In the genomic region with DNA sequence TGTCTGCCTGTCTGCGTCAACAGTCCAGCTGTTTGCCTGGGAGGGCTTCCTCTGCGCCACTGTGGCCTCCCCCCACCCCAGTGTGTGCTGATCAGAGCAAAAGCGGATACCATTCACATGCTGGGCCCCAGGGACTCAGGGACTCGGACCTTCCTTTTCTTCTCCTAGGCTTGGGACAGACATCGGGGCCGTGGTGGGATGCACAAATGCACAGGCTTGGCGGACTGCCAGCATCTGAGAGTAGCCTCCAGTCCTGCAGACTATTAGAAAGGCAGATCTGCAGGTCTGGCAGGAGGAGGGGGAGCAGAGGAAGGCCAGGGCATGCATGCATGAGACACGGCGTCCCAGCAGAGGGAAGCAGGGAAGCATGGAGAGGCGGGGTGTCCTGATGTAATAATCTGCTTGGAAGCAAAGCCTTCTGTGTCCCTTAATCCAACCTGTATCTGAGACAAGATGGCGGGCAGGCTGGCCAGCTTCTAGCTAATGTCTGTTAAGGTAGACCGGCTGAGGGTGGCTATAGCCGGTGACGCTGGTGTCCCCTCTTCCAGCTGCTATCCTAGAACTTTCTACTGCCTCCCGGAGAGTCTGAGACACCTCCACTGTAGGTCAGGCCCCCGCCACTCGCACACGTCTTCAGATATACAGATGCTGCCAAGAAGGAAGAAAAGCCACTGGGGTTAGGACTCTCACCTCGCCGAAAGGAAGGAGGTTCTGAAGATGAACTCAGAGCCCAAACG, we compare ENCODE assay signal across 9 mouse cellular contexts. TPM values are rescaled to one million over a fixed set of nuclear protein-coding genes. Genes with fewer than 3 reads are reported as not detected.
DNase-seq lines count a peak whose midpoint lies in the region; ATAC-seq lines count a peak whose summit lies in the region.
"Had no signal": no experiment of that assay in that cellular context is flagged by ENCODE, and none has a peak within 500 bp of the region (broad histone marks: within the 10 kb centered on the region; RNA-seq: fewer than 3 reads in every experiment).

No protein-coding gene starts in this region.

- peak overlapping the region; percentile 81 for H3K27ac ChIP-seq in heart, embryonic 10.5 days
- H3K27ac ChIP-seq in hindbrain, embryonic 11.5 days (ENCODE audit: low read depth, low read length), result peak overlapping the region; percentile 96
- H3K27ac ChIP-seq in midbrain, embryonic 12.5 days (replicated peaks), result peak overlapping the region; percentile 98

- peak overlapping the region; percentile 29; the same call in 1 of the 2 replicates for H3K4me3 ChIP-seq in heart, embryonic 10.5 days
- H3K4me3 ChIP-seq in hindbrain, embryonic 11.5 days (ENCODE audit: low read depth, low read length), result peak overlapping the region; percentile 6; the same call in 1 of the 2 replicates
- H3K4me3 ChIP-seq in midbrain, embryonic 12.5 days, result no peak overlapping the region

- peak; percentile 54 for ATAC-seq in hindbrain, embryonic 11.5 days (ENCODE audit: low FRiP score)
- ATAC-seq in midbrain, embryonic 12.5 days (ENCODE audit: low FRiP score, low read depth), result peak; percentile 44

- peaks cover 12% of the 10 kb centered on the region for H3K27me3 ChIP-seq in heart, embryonic 10.5 days (ENCODE audit: insufficient read depth, poor library complexity, severe bottlenecking)
- H3K27me3 ChIP-seq in hindbrain, embryonic 11.5 days (ENCODE audit: control insufficient read depth, insufficient read depth, low read length), result no peaks in the 10 kb centered on the region
- peaks cover 3% of the 10 kb centered on the region for H3K27me3 ChIP-seq in midbrain, embryonic 12.5 days

- H3K9ac ChIP-seq in hindbrain, embryonic 11.5 days (ENCODE audit: low read depth, low read length), result 0 out of 2 replicates have a peak overlapping the region, but pooled peaks have one; percentile 37
- peak overlapping the region; percentile 39; the same call in 1 of the 2 replicates for H3K9ac ChIP-seq in midbrain, embryonic 12.5 days (replicated peaks)

- 45% methylated on average over 21 of the region's 21 CpGs for WGBS in heart, embryonic 10.5 days
- 40% methylated on average over 21 of the region's 21 CpGs for WGBS in hindbrain, embryonic 11.5 days
- WGBS in midbrain, embryonic 12.5 days, result 32% methylated on average over 18 of the region's 21 CpGs

- DNase-seq in heart, embryonic 10.5 days (ENCODE audit: low spot score), result no peak
- DNase-seq in heart, adult 9 months (ENCODE audit: low spot score in 2 of 2), result no peak
- DNase-seq in embryo, embryonic 9.5 days (ENCODE audit: extremely low spot score), result peak; percentile 47
- peak; percentile 80 for DNase-seq in hindbrain, embryonic 11.5 days (ENCODE audit: low spot score)
- DNase-seq in layer of hippocampus, adult 18-20 months (ENCODE audit: low spot score in 2 of 2), result no peak
- no peak for DNase-seq in gastrocnemius, adult 8-10 months (ENCODE audit: low spot score in 2 of 2)
- DNase-seq in layer of hippocampus, postnatal 25 days (ENCODE audit: extremely low spot score in 1 of 2, low spot score in 1 of 2), result no peak

- peaks cover 75% of the 10 kb centered on the region for H3K4me1 ChIP-seq in heart, embryonic 10.5 days
- H3K4me1 ChIP-seq in hindbrain, embryonic 11.5 days (replicated peaks; ENCODE audit: control insufficient read depth, insufficient read depth, low read length), result peaks cover 40% of the 10 kb centered on the region
- H3K4me1 ChIP-seq in midbrain, embryonic 12.5 days, result peaks cover 68% of the 10 kb centered on the region

- H3K9me3 ChIP-seq in heart, embryonic 10.5 days, result no peaks in the 10 kb centered on the region
- no peaks in the 10 kb centered on the region for H3K9me3 ChIP-seq in hindbrain, embryonic 11.5 days (ENCODE audit: control insufficient read depth, low read length)
- no peaks in the 10 kb centered on the region for H3K9me3 ChIP-seq in midbrain, embryonic 12.5 days
- H3K9me3 ChIP-seq: G1E had no signal

- H3K4me2 ChIP-seq in hindbrain, embryonic 11.5 days (replicated peaks; ENCODE audit: low read depth, low read length), result peak overlapping the region; percentile 15; the same call in 1 of the 2 replicates
- peak overlapping the region; percentile 55 for H3K4me2 ChIP-seq in midbrain, embryonic 12.5 days (replicated peaks)

- H3K36me3 ChIP-seq in heart, embryonic 10.5 days, result peaks cover 7% of the 10 kb centered on the region; the same call in 1 of the 2 replicates
- no peaks in the 10 kb centered on the region for H3K36me3 ChIP-seq in hindbrain, embryonic 11.5 days (ENCODE audit: control insufficient read depth, insufficient read depth, low read length)
- H3K36me3 ChIP-seq in midbrain, embryonic 12.5 days, result no peaks in the 10 kb centered on the region
- H3K36me3 ChIP-seq: G1E had no signal

RNA-seq across cellular contexts. Expression of gene Mxra7, which starts 14.9 kb away (rescaled TPM):
- 13.2 and 17.9 TPM in 2 replicates for polyA plus RNA-seq in heart, embryonic 10.5 days (2016; fragmentation: Nextera tagmentation; extraction: Ambion mirVana)
- polyA plus RNA-seq in hindbrain, embryonic 11.5 days (2014; fragmentation: Nextera tagmentation; extraction: Ambion mirVana), result 57.9 and 61.8 TPM in 2 replicates
- polyA plus RNA-seq in midbrain, embryonic 12.5 days (2016; fragmentation: Nextera tagmentation; extraction: Ambion mirVana), result 44.2 and 45.2 TPM in 2 replicates
- 10 to 100 TPM; 21.1 to 21.5 TPM for total RNA-seq in layer of hippocampus, adult 18-20 months (2021)
- total RNA-seq in gastrocnemius, adult 8-10 months (2022), result 1 to 10 TPM; 5.4 to 9.4 (median 8.1) TPM
- 10 to 100 TPM; 16.8 to 21.2 TPM for total RNA-seq in layer of hippocampus, postnatal 25 days (2021)
- total RNA-seq: G1E had no signal
- polyA plus RNA-seq: G1E had no signal

RNA-seq across cellular contexts. Expression of gene Mettl23, which starts 30.1 kb away (rescaled TPM):
- 58.9 and 66.9 TPM in 2 replicates for polyA plus RNA-seq in heart, embryonic 10.5 days (2016; fragmentation: Nextera tagmentation; extraction: Ambion mirVana)
- polyA plus RNA-seq in hindbrain, embryonic 11.5 days (2014; fragmentation: Nextera tagmentation; extraction: Ambion mirVana), result 61.6 and 70.6 TPM in 2 replicates
- 71.3 and 72.3 TPM in 2 replicates for polyA plus RNA-seq in midbrain, embryonic 12.5 days (2016; fragmentation: Nextera tagmentation; extraction: Ambion mirVana)
- total RNA-seq in layer of hippocampus, adult 18-20 months (2021), result 10 to 100 TPM; 25.7 to 27.4 TPM
- 10 to 100 TPM; 44.9 to 48.8 (median 45.4) TPM for total RNA-seq in gastrocnemius, adult 8-10 months (2022)
- 10 to 100 TPM; 23.8 to 29.5 TPM for total RNA-seq in layer of hippocampus, postnatal 25 days (2021)

RNA-seq across cellular contexts. Expression of gene Jmjd6, which starts 30.3 kb away (rescaled TPM):
- 89.1 and 114 TPM in 2 replicates for polyA plus RNA-seq in heart, embryonic 10.5 days (2016; fragmentation: Nextera tagmentation; extraction: Ambion mirVana)
- 88.8 and 91.3 TPM in 2 replicates for polyA plus RNA-seq in hindbrain, embryonic 11.5 days (2014; fragmentation: Nextera tagmentation; extraction: Ambion mirVana)
- polyA plus RNA-seq in midbrain, embryonic 12.5 days (2016; fragmentation: Nextera tagmentation; extraction: Ambion mirVana), result 92.8 and 95.2 TPM in 2 replicates
- total RNA-seq in layer of hippocampus, adult 18-20 months (2021), result 10 to 100 TPM; 38.3 to 39.9 TPM
- 10 to 100 TPM; 17.7 to 27.2 (median 21.4) TPM for total RNA-seq in gastrocnemius, adult 8-10 months (2022)
- 10 to 100 TPM; 30.3 TPM for total RNA-seq in layer of hippocampus, postnatal 25 days (2021)

RNA-seq across cellular contexts. Expression of gene St6galnac1, which starts 37.7 kb away (rescaled TPM):
- polyA plus RNA-seq in heart, embryonic 10.5 days (2016; fragmentation: Nextera tagmentation; extraction: Ambion mirVana), result not detected in 2 replicates
- polyA plus RNA-seq in hindbrain, embryonic 11.5 days (2014; fragmentation: Nextera tagmentation; extraction: Ambion mirVana), result not detected in 2 replicates
- not detected in 2 replicates for polyA plus RNA-seq in midbrain, embryonic 12.5 days (2016; fragmentation: Nextera tagmentation; extraction: Ambion mirVana)
- not detected for total RNA-seq in layer of hippocampus, adult 18-20 months (2021)
- not detected for total RNA-seq in gastrocnemius, adult 8-10 months (2022)
- total RNA-seq in layer of hippocampus, postnatal 25 days (2021), result not detected
- polyA plus RNA-seq: G1E had no signal

RNA-seq across cellular contexts. Expression of gene Mfsd11, which starts 39.3 kb away (rescaled TPM):
- 27.0 and 27.1 TPM in 2 replicates for polyA plus RNA-seq in heart, embryonic 10.5 days (2016; fragmentation: Nextera tagmentation; extraction: Ambion mirVana)
- polyA plus RNA-seq in hindbrain, embryonic 11.5 days (2014; fragmentation: Nextera tagmentation; extraction: Ambion mirVana), result 37.0 and 38.6 TPM in 2 replicates
- 38.9 and 46.3 TPM in 2 replicates for polyA plus RNA-seq in midbrain, embryonic 12.5 days (2016; fragmentation: Nextera tagmentation; extraction: Ambion mirVana)
- 10 to 100 TPM; 36.3 to 39.1 TPM for total RNA-seq in layer of hippocampus, adult 18-20 months (2021)
- 10 to 100 TPM; 21.7 to 23.9 (median 22.7) TPM for total RNA-seq in gastrocnemius, adult 8-10 months (2022)
- total RNA-seq in layer of hippocampus, postnatal 25 days (2021), result 10 to 100 TPM; 35.8 to 49.4 TPM

Comparison
In these comparisons a context has a peak if more than half of its experiments do, and no peak if none do; other contexts are left out.
1. DNase-seq: peak in embryo, embryonic 9.5 days (single experiment) and hindbrain, embryonic 11.5 days (single experiment); none in heart, embryonic 10.5 days (single experiment), heart, adult 9 months (0 of 2), layer of hippocampus, adult 18-20 months (0 of 2), gastrocnemius, adult 8-10 months (0 of 2) and layer of hippocampus, postnatal 25 days (0 of 2).
2. Peak in every context shown above with its lines, with median percentiles within 50 percentile points of each other: H3K27ac ChIP-seq.